Mouse (Mus musculus) hindbrain, postnatal 0 days (tissue): ENCODE measurements around the gene Mgat4e. TPM values are rescaled to one million over a fixed set of nuclear protein-coding genes. Genes with fewer than 3 reads are reported as not detected.
A peak's percentile ranks its signal among the peaks of the same experiment; 100 is the strongest.

Source experiments
- ATAC-seq: fragments of 200-750 bp; cut with Nextera tagmentation; 2 replicates; pipeline ENCODE4 v1.8.0; 2017; ENCODE audit warnings: mild to moderate bottlenecking, moderate TSS enrichment, moderate library complexity
- DNase-seq: peaks from one replicate; pipeline ENCODE4 v3.0.0-alpha.2; 2015; ENCODE audit warnings: low spot score
- H3K27ac ChIP-seq: fragments of 300-500 bp; sonication (generic); 2 replicates; pipeline ENCODE4 v1.5.1; 2014; ENCODE audit warnings: mild to moderate bottlenecking
- H3K27me3 ChIP-seq: fragments of 300-500 bp; sonication (generic); 2 replicates; pipeline ENCODE4 v1.6.1; 2014; ENCODE audit warnings: low read length, mixed read lengths; ENCODE audit not compliant: insufficient read depth
- H3K36me3 ChIP-seq: fragments of 300-500 bp; sonication (generic); 2 replicates; pipeline ENCODE4 v1.6.1; 2014; ENCODE audit warnings: low read length, mixed read lengths; ENCODE audit not compliant: insufficient read depth
- H3K4me1 ChIP-seq: fragments of 300-500 bp; sonication (generic); 2 replicates; pipeline ENCODE4 v1.6.1; 2014; ENCODE audit warnings: antibody characterized with exemption, low read length, mixed read lengths; ENCODE audit not compliant: insufficient read depth
- H3K4me2 ChIP-seq: fragments of 300-500 bp; sonication (generic); 2 replicates; pipeline ENCODE4 v1.6.1; 2014; ENCODE audit warnings: low read depth, mild to moderate bottlenecking, low read length, moderate library complexity, mixed read lengths
- H3K4me3 ChIP-seq: fragments of 300-500 bp; sonication (generic); 2 replicates; pipeline ENCODE4 v1.5.1; 2014; ENCODE audit warnings: low read length
- H3K9ac ChIP-seq: fragments of 300-500 bp; sonication (generic); replicated peaks from 2 replicates; pipeline ENCODE4 v1.6.1; 2014; ENCODE audit warnings: mild to moderate bottlenecking, low read length, moderate library complexity, mixed read lengths
- H3K9me3 ChIP-seq: fragments of 300-500 bp; sonication (generic); 2 replicates; pipeline ENCODE4 v1.6.1; 2016; ENCODE audit warnings: low read length, mixed read lengths
- CTCF ChIP-seq: IDR thresholded peaks from 2 replicates; pipeline ENCODE4 v1.5.1; 2016; ENCODE audit warnings: antibody characterized with exemption, control low read depth, low read depth
- WGBS: fragments of 180-500 bp; shearing (Covaris S2); extraction: QIAGEN DNeasy Blood & Tissue Kit; methylation state at CpG from one replicate; pipeline ENCODE4 v1.1.7; 2014; 5-methylcytosine and 5-hydroxymethylcytosine counted together
- polyA plus RNA-seq: library from polyadenylated mRNA; unstranded; fragments of >200 nt; fragmentation: Nextera tagmentation; extraction: Ambion mirVana; gene quantifications from 2 replicates; pipeline ENCODE4 v1.2.1, GENCODE M21; 2015
- total RNA-seq: library from RNA; depleted of rRNA; stranded (reverse); fragments of >200 nt; gene quantifications from 2 replicates; pipeline ENCODE4 v1.2.3, GENCODE M21; 2014

Mgat4e gene
- total and polyA plus RNA-seq, 2 experiments from 2014 or later = not detected

- no peak for TF ChIP-seq CTCF
- under 1% methylated on average over 34 of the region's 35 CpGs for WGBS
- Histone ChIP-seq H3K4me1 (peaks cover 5% of the 10 kb centered on the region; the same call in 1 of the 2 replicates), H3K27me3 (no peaks in the 10 kb centered on the region), H3K9me3 (no peaks in the 10 kb centered on the region), H3K4me2 (peak overlapping the region; percentile 65), H3K27ac (peak overlapping the region; percentile 87), H3K4me3 (peak overlapping the region; percentile 66), H3K9ac (peak overlapping the region; percentile 70), H3K36me3 (no peaks in the 10 kb centered on the region)
- ATAC-seq = peak; percentile 96
- peak; percentile 99 for DNase-seq
Observed at GRCm38 (mm10) chr1:134556671-134557218, 7.3 kb upstream of the Mgat4e start.

- ATAC-seq = peak; percentile 51
- peak overlapping the region; percentile 66 for H3K4me3 ChIP-seq
- 1% methylated on average over 45 of the region's 46 CpGs for WGBS
- peak overlapping the region; percentile 87 for H3K27ac ChIP-seq
- peak; percentile 80 for DNase-seq
- H3K9me3 ChIP-seq = no peaks in the 10 kb centered on the region
- H3K27me3 ChIP-seq = no peaks in the 10 kb centered on the region
- no peaks in the 10 kb centered on the region for H3K36me3 ChIP-seq
- TF ChIP-seq CTCF = no peak; the same call in 1 of the 2 replicates
- H3K4me1 ChIP-seq = peaks cover 5% of the 10 kb centered on the region; the same call in 1 of the 2 replicates
- H3K4me2 ChIP-seq = peak overlapping the region; percentile 65
- H3K9ac ChIP-seq = peak overlapping the region; percentile 70
Observed at GRCm38 (mm10) chr1:134555871-134556670, 6.6 kb upstream of the Mgat4e start.

- 34% methylated on average over 13 of the region's 13 CpGs for WGBS
- peak overlapping the region; percentile 65 for H3K4me2 ChIP-seq
- no peaks in the 10 kb centered on the region for H3K9me3 ChIP-seq
- 0 out of 2 replicates have a peak overlapping the region, but pooled peaks have one; percentile 87 for H3K27ac ChIP-seq
- no peak overlapping the region; the same call in 1 of the 2 replicates for H3K9ac ChIP-seq
- TF ChIP-seq CTCF = no peak
- H3K4me1 ChIP-seq = peaks cover 5% of the 10 kb centered on the region; the same call in 1 of the 2 replicates
- no peaks in the 10 kb centered on the region for H3K36me3 ChIP-seq
- no peaks in the 10 kb centered on the region for H3K27me3 ChIP-seq
- DNase-seq = no peak
- ATAC-seq = no peak
- no peak overlapping the region; the same call in 1 of the 2 replicates for H3K4me3 ChIP-seq
Observed at GRCm38 (mm10) chr1:134555240-134555870, 5.9 kb upstream of the Mgat4e start.

GRCm38 (mm10) chr1:134552396-134552795 is 2.9 kb upstream of the Mgat4e start:
- ATAC-seq (no peak), DNase-seq (no peak)
- Histone ChIP-seq H3K4me2 (no peak overlapping the region), H3K9me3 (no peaks in the 10 kb centered on the region), H3K27ac (no peak overlapping the region), H3K36me3 (no peaks in the 10 kb centered on the region), H3K4me3 (no peak overlapping the region), H3K27me3 (no peaks in the 10 kb centered on the region), H3K9ac (no peak overlapping the region), H3K4me1 (peaks cover 5% of the 10 kb centered on the region; the same call in 1 of the 2 replicates)
- TF ChIP-seq CTCF = no peak
- WGBS = 73% methylated on average over 3 of the region's 3 CpGs

- WGBS = 76% methylated on average over 3 of the region's 3 CpGs
- no peak for TF ChIP-seq CTCF
- Histone ChIP-seq H3K9me3 (no peaks in the 10 kb centered on the region), H3K4me2 (no peak overlapping the region), H3K9ac (no peak overlapping the region), H3K36me3 (no peaks in the 10 kb centered on the region), H3K4me3 (no peak overlapping the region), H3K27ac (no peak overlapping the region), H3K4me1 (peaks cover 5% of the 10 kb centered on the region; the same call in 1 of the 2 replicates), H3K27me3 (no peaks in the 10 kb centered on the region)
- no peak for DNase-seq
- ATAC-seq = no peak
Observed at GRCm38 (mm10) chr1:134551869-134552268, 2.4 kb upstream of the Mgat4e start.

- Histone ChIP-seq H3K36me3 (no peaks in the 10 kb centered on the region), H3K9me3 (no peaks in the 10 kb centered on the region), H3K27ac (no peak overlapping the region), H3K27me3 (no peaks in the 10 kb centered on the region), H3K4me1 (no peaks in the 10 kb centered on the region), H3K9ac (no peak overlapping the region), H3K4me2 (no peak overlapping the region), H3K4me3 (no peak overlapping the region)
- WGBS = 68% methylated on average over 4 of the region's 4 CpGs
- no peak for ATAC-seq
- DNase-seq = no peak
- TF ChIP-seq CTCF = no peak
Observed at GRCm38 (mm10) chr1:134548231-134548630, 1.3 kb downstream of the Mgat4e start.
